Mouse (Mus musculus): Measurements from ENCODE around the gene A930017K11Rik.

Gene A930017K11Rik

DNA sequence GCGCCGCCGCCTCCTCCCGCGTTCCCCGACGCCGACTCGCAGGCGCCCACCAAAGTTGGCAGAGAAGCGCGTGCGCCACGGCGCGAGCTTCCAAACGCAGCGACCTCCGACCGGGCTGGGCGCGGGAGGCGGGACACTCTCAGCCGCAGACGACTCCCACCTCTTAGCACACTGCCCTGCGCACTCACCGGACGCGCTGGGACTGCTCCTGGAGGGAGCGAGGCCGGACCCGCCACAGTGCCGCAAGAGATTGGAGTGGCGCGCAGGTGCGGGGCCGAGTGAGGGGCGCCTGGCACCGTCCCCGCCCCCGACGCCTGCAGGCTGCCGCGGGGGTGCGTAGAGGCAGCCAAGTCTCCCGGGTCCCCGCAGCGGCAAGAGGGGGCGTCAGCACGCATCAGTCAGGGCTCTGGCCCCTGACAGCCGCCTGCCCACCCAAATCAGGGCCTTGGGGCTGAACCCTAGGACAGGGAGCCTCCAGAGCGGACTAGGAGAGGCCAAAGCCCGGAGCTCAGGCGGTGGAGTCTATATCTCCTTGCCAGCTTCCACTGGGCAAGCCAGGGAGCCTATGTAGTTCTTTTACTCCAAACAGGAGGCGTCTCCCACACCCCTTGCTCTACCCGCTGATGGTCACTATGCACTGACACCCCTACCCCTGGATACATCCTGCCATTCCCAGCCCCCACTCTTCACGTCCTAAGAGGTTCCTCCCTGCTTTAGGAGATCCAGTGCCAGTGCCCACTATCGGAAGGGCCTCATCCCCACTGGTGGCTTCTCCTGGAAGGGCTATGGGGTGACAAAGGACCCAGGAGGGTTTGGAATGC, at the start of gene A930017K11Rik:
Gene A930017K11Rik, minus strand, starts transcription at position 763 of the 821 bp plus-strand sequence.
- no peak for DNase-seq (ENCODE audit: extremely low read depth, low read depth)

DNA sequence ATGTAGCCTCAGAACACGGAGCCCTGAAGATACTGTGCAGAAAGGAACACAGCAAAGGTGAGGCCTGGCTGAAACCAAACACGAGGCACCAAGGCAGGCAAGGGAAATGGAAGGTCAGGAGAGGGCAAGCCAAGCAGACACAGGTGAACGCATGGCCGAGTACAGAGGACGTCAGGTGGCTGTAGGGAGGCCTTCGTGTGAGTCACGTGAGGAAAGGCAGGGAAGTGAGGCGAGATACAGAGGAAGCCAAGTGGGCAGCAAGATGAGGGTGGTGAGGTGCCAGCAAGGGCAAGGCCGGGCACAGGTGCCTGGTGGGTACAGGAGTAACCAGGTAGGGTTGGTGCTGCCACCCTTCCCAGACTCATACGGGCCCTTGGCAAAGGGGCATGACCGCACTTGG, 46.1 kb upstream of the A930017K11Rik start:
- no peak for DNase-seq (ENCODE audit: extremely low read depth, low read depth)

DNA sequence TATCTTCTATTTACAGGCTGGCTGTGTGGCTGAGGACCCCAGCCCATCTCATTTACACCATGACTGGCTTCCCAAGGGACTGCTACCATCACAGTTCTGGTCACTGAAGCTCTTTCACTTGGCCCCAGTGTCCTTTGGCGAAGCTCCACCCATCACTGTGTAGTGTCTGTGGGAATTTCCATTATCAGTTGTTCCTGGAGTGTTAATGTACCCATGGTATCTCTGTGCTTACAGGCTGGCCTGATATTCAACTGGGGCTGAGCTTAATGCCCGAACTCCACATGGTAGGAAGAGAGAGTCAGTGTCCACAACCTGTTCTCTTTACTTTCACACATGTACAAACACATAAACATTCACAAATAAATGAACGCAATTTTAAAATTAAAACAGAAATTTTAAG, 41.1 kb upstream of the A930017K11Rik start:
- DNase-seq (ENCODE audit: extremely low read depth, low read depth), result no peak

DNA sequence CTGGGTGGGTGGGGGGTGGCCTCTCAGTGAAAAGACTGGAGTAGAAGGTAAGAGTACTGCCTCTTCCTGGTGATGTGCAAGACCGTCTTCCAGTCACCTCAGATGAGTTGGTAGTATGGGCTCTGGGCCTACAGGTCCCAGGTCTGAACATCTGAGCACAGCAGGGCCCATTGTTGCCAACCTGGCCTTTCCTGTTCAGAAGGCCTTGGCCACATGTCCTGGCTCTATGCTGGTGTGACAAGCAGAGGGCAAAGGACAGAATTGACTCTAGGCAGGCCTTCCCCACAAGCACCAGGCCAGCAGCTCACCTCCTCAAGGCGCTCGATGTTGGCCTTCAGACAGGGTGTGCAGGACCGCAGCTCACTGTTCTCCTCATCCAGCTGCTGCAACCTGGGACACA, 39.9 kb upstream of the A930017K11Rik start:
- no peak for DNase-seq (ENCODE audit: extremely low read depth, low read depth)

DNA sequence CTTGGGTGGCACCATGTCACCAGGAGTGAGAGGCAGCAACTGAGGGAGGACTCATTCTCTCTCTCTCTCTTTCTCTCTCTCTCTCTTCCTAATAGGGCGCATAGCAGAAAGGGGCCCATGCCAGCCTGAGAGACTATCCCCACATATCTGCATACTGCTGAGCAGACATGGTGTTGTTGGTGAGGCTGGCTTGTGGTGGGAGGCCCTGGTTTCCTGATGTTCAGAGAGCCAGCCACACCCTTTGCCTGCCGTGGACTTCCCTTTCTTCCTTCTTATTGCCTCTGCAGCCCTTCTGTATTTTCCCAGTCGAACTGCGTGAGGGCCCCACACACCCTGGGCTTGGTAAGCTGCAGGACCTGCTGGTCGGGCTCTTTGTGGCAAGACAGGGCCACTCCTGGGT, 38.0 kb upstream of the A930017K11Rik start:
- DNase-seq (ENCODE audit: extremely low read depth, low read depth), result peak; percentile 65

DNA sequence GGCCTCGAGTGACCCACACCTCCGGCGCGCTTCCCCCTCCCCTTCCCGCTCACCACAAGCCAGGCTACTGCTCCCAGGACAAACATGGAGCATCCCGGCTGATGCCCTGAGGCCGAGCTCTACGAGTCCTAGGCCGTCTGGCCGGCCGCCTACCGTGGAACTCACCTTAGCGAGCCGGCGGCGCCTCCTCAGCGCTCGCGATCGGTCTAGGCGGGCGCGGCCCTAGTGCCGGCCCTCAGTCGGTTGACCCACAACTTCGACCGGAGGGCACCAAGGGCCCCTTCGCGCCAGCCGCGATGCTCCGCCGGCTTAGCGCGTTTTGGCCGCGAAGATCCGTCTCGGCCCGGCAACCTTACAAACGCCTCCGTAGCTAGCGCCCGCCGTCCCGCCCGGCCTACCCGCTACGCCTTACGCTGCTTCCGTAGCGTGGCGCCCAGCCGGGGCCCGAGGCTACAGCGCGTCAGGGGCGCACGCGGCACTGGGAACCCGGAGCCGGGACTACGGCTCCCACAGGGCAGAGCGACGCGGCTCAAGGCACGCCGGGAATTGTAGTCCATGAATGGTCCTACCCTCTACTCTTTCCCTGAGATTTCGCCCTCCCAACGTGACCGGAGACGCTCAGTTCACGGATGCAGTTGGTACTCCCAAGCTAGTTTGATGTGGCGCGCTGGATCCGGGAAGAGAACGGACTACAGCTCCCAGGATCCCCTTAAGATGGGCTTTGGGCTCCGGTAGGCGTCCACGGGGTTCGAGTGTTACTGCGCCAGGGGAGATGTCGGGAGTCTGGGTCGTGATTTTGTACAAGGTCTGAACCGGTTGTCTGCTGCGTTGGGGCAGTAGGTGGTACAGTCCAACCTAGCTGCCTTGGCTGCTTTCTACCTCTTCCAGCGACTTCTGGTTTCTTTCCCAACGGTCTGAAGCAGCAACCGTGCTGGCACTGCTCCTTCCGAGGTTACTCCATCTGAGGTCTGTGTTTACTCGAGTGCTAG, 33.2 kb upstream of the A930017K11Rik start, which contains the start of gene Capn15:
Gene Capn15, minus strand, starts transcription at position 491 of the 989 bp plus-strand sequence.
- peak; percentile 60 for DNase-seq (ENCODE audit: extremely low read depth, low read depth)

DNA sequence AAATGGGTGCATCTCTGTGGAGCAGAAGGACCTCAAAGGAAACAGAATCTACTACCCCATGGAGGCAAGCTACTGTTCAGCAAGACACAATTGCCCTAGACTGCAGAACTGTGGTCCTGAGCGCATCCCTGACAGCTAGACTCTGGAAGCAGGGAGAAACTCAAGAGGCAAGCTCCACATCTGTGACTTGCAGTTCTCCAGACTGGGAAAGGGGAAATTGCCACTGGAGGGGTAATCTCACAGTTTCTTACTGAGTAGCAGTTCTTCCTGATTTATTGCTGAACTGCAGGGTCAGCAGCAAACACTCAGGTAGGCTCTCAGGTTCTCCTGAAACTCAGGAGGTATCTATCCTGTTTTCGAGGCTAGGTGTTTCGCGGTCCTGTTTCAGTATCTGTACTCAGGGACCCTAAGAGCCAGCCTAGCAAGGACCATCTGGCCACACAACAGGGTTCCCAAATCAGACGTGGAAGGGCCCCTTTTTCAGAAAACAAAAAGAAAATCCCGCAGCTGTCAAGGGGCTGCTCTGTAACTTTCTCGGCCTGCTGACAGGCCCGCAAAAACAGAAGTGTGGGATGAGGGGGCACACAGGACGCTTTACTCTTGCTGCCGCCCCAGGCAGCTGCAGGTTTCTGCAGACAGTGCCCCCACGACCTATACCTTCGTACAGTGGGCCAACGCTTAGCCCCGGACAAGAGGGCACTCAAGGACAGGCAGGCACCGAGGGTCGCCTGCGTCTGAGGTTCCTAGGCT, 32.4 kb upstream of the A930017K11Rik start:
- DNase-seq (ENCODE audit: extremely low read depth, low read depth), result peak; percentile 56

DNA sequence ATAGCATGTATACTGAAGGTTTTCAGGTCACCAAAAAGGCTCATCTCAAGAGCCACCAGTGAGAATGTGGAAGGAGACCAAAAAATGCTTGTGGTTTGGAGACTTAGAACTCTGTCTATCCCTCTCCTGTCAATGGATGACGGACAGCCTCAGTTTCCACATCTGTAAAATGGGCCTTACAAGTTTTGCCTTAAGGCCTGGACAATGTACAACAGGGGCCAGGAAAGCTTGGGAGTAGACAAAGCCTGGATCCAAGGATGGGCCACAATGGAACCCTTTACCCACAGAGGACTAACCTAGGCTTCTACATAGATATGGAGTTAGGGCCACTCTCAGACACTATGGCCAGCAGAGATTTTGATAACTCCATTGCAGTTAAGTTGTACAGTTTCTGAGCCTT, 31.7 kb upstream of the A930017K11Rik start:
- no peak for DNase-seq (ENCODE audit: extremely low read depth, low read depth)

DNA sequence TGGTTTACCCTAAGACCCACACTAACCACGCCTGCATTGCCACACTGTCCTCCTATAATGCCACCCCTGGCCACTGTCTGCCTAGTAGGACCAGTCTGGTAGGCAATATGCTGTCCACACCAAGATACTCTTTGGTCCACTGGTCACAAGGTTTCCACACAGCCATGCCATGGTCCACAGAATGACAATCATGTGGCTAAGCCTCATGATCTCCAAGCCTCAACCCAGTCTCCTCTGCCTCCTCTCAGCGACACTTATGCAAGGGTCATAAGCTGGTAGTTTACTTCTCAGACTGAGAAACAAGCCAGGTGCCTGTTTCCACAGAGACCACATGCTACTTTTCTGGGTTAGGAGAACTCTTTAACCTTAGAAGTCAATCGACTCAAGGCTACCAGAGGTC, 30.5 kb upstream of the A930017K11Rik start:
- DNase-seq (ENCODE audit: extremely low read depth, low read depth), result no peak

DNA sequence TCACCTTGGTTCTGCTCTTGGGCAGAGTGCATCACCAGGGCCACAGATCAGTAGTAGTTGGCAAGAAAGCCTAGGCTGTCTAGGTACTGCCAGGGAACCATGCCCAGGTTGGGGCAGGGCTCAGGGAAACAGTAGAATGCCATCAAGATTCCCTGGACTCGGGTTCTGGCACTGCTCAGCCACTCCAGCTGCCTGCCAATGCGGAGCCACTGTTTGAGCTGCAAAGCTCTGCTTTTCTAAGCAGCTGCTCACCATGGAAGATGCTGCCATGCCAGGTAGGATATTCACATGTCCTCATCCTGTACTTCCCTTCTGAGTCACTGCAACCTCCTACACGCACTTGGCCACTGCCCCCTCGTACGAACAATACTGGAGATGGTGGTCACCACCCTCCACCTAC, 28.5 kb upstream of the A930017K11Rik start:
- DNase-seq (ENCODE audit: extremely low read depth, low read depth), result no peak

DNA sequence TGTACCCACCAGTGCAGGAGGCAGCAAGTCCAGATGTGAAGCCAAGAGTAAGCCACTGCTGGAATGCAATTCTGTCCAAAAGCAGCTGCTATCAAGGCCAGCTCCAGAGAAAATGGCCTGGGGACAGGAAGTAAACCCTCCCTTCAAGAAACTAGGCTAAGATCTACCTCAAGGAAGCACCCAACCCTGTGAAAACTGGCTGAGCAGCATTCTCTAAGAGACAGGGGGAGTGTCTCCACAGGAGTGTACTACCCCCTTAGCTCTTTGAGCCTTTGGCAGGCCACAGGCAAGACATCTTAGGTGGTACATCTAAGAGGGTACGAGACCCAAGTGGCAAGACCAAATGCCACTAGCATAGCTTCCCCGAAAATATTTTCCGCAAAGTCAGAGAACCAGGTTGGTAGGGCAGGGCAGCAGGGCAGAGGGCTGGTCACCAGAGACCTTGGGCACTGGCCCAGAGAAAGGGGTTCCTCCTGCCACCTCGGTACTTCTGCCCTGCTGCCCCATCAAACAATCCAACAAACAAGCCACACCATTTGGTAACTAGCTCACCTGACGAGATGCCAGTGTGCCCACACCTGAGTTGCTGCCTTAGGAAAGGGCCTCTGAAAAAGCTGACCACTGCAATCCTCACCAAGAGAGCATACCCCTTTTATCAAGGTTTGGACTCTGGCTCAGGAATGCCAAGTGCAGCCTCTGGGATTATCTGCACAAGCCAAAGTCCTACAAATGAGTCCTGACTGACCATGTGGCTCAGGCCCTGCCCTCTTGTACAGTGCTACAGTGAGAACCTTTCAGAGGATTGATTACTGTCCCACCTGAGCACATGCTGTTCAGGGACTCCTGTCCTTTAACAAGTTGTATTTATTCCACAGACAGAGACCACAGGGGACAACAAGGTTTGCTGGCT, 27.7 kb upstream of the A930017K11Rik start:
- DNase-seq (ENCODE audit: extremely low read depth, low read depth), result no peak

DNA sequence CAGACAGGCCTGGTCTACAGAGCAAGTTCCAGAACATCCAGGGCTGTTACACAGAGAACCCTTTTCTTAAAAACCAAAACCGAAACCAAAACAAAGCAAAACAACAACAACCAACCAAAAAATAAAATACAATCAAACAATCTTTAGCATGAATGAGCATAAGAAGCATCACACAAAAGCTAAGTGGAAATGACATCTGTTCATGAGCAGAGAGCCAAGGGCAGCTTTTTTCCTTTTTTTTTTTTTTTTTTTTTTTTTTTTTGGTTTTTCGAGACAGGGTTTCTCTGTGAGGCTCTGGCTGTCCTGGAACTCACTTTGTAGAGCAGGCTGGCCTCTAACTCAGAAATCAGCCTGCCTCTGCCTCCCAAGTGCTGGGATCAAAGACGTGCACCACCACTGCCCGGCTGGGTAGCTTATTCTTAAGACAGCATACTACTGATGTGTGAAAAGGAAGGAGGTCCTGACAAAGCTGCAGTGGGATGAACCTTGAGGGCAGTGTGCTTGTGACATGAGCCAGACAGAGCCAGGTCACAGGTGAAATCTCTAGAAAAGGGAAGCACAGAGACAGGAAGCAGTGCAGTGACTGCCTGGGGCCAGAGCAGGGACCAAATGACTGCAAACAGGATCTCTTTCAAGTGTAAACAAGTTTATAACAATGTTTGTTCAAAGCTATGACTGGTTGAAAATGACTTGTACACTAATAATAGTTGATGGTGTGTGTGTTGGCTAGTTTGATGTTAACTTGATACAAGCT, 18.8 kb upstream of the A930017K11Rik start:
- DNase-seq (ENCODE audit: extremely low read depth, low read depth), result no peak

DNA sequence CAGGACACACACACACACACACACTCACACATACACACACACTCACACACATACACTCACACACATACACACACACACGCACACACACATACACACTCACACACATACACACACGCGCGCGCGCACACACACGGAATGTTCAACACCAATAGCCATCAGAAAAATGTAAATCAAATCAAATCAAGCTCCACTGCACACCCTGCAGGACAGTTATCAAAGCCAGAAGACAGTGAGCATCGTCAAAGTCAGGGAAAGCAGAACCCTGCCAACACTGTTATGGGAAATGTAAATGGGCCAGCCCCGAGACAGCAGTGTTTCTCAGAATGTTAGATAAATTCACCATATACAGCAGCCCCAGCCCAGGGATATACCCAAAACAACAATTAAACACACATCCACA, 18.1 kb upstream of the A930017K11Rik start:
- DNase-seq (ENCODE audit: extremely low read depth, low read depth), result no peak

DNA sequence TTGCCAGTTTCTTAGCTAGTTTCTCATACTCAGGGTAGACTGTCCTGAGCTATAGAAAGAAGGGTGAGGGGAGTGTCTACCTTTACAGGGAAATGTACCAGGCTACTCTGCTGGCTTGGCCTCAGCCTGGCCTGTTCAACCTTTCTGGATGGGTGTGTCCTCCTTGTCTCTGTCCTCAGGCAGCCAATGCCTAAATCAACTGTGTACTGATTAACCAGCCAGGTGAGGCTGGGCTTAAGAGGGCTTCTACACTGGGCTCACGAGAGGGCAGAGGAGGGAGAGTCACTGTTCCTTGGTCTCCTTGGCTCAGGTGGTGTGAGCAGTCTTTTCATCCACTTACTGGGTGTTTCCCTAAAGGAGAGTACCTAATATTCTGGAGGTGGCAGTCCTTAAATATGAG, 15.8 kb upstream of the A930017K11Rik start:
- no peak for DNase-seq (ENCODE audit: extremely low read depth, low read depth)

DNA sequence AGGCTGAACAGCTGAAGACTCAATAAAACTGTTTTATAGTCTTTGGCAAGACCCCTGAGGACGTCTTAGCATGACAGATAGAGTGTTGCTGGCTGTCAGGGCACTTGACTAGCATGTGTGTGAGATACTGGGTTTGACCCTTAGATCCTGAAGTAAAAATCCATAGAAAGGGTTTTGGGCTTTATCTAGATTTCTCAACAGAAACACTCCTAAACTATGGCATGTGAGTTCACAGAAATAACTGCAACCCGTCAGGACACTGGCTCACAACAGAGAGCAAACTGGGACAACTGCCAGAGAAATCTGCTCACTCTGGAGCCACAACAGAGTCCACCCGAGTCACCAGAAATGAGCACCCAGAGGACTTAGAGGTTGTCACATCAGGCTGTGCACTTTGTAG, 15.3 kb upstream of the A930017K11Rik start:
- DNase-seq (ENCODE audit: extremely low read depth, low read depth), result no peak

DNA sequence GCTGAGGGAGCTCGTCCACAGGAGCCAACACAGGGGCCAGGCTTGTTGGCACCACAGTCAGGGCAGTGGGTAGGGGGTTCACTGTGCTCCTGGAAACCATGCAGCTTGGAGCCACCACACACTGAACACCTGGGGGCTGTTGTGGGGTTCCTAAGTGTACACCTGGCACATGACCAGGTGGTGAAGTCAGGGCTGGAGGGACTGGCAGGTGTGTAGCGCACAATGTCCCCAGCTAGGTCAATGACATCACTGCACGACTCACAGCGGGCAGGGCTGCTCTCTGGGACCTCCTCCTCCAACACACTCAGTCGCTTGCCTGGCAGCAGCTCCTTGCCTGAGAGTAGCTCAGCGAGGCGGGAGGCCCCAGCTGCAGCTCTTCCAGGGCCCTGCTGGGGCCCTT, 11.9 kb upstream of the A930017K11Rik start:
- DNase-seq (ENCODE audit: extremely low read depth, low read depth), result no peak

DNA sequence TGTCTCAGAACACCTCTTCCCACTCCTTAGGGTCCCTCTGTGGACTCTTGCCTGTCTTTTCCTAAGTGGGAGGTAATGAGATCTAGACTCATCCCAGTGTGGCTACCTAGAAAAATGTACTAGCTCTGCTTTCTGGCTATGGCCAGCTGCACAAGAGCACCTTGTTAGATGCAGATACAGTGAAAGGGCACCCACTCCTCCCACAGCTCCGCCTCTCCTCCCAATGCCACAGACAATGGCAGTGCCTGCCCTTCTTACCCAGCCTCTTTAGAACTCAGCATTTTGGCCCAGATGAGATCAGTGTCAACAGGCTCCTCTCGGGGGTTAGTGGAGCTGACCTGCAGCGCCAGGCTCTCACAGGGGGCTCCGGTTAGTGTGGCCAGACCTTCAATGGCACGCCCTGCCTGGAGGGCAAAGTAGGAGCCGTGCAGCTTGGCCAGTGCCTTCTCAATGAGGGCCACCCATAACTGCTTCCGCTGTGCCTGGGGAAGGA, 10.1 kb upstream of the A930017K11Rik start:
- no peak for DNase-seq (ENCODE audit: extremely low read depth, low read depth)

DNA sequence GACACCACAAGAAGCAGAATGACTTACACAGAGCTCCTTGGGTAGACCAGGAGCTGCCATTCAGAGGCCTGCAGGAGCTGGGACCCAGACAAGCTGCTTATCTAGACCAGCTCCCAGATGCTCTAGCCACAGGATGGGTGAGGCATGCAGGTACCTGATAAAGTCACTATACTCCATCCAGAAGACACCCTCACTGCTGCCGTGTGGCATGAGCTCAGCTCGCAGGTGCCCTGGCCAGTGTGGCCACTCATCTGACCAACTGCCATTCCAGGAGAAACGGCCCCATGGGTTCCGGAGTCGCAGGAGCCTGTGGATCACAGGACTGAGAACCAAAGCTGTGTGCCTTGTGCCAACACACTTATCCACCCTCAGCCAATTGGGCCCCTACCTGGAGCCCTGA, 9.2 kb upstream of the A930017K11Rik start:
- DNase-seq (ENCODE audit: extremely low read depth, low read depth), result peak; percentile 84

All from MEL-GATA-1-ER (cell line).